Mouse (Mus musculus) liver, adult 10 weeks (tissue): ENCODE measurements around the gene Scaf4. TPM values are rescaled to one million over a fixed set of nuclear protein-coding genes. Genes with fewer than 3 reads are reported as not detected.

Experiments used
- polyA plus RNA-seq: library from polyadenylated mRNA; stranded (reverse); fragments of 350-450 nt; fragmentation: Illumina TruSeq; extraction: RNeasy Lipid Tissue Mini Kit (QIAGEN cat#74804); gene quantifications from one replicate; pipeline ENCODE4 v1.2.3, GENCODE M21; 2014; ENCODE audit warnings: low read depth, low replicate concordance

The Scaf4 gene
- 8.0 TPM for polyA plus RNA-seq

GRCm38 (mm10) chr16:90283905-90284891 lies at the start of gene Scaf4:
TSS of gene Scaf4 (minus strand) at chr16:90284503.

GRCm38 (mm10) chr16:90220026-90220891 lies 64.0 kb downstream of the Scaf4 start, which contains the start of gene Sod1:
TSS of gene Sod1 (plus strand) at chr16:90220754.

Other genes starting within 250 kb of the Scaf4 start
- 0.50 TPM for gene Tiam1, start 140.7 kb downstream of the Scaf4 start, polyA plus RNA-seq
- gene Sod1, start 63.7 kb downstream of the Scaf4 start, polyA plus RNA-seq, result 993 TPM
- gene Hunk, start 101.5 kb upstream of the Scaf4 start, polyA plus RNA-seq, result 0.24 TPM